Mouse (Mus musculus) gastrocnemius, postnatal 25 days (tissue): Measurements from ENCODE around the gene Crebrf. TPM values are rescaled to one million over a fixed set of nuclear protein-coding genes. Genes with fewer than 3 reads are reported as not detected.

Source experiments
- DNase-seq: peaks from one replicate; pipeline ENCODE4 v3.0.0; 2022
- long read RNA-seq, 2 experiments: library from polyadenylated mRNA; stranded (forward); transcript quantifications; one replicate each; pipeline ENCODE4 v2.0.0; 2021
- total RNA-seq, 2 experiments: library from RNA; stranded (reverse); gene quantifications; 1 replicate in 1 of 2; 2 replicates in 1 of 2; pipeline ENCODE4 v1.2.3; 2021

Crebrf gene
- total RNA-seq: 10 to 100 TPM; 21.7 to 24.0 TPM
- long read RNA-seq, experiment 1, partial matches to known transcripts: 0 of 1 reads
- long read RNA-seq, experiment 1, other reads (novel, unspliced or antisense): 1 of 1 reads
- long read RNA-seq, experiment 2, partial matches to known transcripts: 0 of 3 reads
- long read RNA-seq, experiment 2, other reads (novel, unspliced or antisense): 3 of 3 reads

DNA sequence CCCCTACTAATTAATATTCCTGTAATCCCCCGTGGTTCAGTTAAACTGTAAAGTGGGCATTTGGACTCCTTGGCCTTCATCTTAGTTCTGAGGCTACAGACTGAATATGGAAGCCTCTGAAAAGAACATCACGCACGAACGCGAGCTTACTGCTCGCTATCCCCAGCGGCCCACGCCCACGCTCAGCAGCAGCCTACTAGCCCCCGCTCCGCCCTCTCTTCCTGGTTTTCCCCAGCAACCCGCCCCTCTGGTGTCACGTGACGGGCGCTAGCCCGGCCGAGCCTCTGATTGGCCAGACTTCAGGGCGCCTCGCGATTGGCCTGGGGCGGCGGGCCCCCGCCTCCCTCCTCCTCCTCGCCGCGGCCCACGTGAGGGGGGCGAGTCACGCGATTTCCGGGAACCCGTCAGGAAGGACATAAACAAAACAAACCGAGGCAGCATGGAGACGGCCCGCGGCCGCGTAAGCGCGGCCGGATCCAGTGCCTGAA lies at the start of gene Crebrf:
Gene Crebrf, plus strand, starts transcription at position 380 of the 488 bp plus-strand sequence.
- peak; percentile 99 for DNase-seq

DNA sequence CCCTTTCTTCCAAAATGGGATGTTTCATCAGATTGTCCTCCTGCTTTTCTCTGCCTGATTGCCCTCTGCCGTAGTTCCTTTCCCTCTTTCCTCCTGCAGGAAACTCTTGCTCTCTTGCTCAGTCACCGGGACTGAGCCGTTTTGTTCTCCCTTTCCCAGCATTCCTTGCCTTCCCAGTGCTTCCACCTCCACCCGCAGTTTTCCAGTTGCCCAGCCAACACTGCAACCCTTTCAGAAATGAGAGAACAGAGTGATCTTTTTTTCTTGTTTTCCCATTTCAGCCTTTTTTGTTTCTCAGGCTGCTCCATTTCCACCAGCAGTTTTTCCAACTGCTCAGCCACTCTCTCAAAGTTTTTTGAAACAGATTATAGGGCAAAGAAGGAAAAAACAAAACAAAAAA lies 44.2 kb upstream of the Crebrf start:
- no peak for DNase-seq

DNA sequence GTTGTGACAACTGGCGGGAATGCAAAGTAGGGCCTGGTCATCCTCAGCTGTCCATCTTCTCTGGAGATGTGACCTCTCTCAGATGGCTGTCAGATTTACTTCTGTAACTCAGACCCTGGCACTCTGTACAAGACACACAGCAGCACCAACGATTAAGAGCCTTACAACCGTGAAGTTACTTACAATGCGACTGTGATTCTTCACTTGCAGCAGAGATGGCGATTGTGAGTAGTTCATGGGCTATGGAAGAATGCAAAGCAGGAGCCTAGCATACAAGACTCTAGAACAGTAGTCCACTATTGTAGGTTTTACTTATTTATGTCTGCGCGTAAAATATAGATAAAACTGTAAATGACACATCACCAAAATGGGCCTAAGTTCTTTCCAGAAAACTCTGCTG lies 39.6 kb upstream of the Crebrf start:
- DNase-seq: no peak

DNA sequence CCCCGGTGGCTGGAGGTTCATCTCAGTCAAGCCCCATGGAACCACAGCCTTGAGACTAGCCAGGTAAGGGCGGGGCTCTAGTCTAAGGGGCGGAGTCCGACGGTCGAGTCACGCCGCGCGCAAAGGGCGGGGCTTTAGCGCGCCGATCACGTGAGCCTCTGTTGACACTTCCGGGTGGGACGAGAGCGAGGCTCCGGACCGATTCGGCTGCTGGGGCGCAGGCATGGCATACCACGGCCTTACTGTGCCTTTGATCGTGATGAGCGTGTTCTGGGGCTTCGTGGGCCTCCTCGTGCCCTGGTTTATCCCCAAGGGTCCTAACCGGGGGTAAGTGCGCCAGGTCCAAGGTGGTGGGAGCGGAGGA lies 39.2 kb upstream of the Crebrf start:
- DNase-seq: peak; percentile 85

DNA sequence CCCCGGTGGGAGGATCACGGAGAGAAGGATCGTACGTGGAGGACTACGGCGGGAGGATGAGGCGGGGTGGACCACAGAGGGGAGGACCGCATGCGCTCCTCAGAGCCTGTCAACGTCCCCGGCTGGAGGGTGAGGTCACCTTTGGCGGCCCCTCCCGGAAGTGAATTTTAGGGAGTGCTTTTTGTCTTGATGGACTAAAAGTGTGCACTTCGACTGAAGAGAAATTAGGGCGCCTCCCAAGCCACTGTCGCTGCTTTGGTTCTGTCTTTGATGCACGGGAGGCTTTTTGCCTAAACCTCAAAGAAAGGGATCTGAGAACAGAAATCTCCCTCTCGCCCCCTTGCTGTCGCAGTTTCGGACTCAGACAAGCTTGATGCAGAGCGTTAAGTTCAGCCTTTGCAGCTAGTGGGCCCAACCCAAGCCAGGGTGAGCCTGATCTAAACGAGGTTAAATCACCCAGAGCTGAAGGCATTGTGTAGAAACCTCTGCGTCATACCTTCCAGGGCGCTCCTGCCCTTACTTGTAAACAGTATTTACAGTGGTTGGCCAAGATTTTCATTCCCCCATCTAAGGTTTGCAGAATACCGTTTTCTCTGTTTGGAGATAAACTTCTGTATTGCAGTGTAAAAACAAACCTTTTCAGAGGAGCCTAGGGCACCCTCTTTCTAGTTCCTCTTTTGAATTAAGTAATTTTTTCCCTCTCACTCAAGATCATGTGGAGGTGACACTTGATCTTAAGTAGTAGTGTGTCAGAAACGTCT lies 38.7 kb upstream of the Crebrf start:
- peak; percentile 77 for DNase-seq

DNA sequence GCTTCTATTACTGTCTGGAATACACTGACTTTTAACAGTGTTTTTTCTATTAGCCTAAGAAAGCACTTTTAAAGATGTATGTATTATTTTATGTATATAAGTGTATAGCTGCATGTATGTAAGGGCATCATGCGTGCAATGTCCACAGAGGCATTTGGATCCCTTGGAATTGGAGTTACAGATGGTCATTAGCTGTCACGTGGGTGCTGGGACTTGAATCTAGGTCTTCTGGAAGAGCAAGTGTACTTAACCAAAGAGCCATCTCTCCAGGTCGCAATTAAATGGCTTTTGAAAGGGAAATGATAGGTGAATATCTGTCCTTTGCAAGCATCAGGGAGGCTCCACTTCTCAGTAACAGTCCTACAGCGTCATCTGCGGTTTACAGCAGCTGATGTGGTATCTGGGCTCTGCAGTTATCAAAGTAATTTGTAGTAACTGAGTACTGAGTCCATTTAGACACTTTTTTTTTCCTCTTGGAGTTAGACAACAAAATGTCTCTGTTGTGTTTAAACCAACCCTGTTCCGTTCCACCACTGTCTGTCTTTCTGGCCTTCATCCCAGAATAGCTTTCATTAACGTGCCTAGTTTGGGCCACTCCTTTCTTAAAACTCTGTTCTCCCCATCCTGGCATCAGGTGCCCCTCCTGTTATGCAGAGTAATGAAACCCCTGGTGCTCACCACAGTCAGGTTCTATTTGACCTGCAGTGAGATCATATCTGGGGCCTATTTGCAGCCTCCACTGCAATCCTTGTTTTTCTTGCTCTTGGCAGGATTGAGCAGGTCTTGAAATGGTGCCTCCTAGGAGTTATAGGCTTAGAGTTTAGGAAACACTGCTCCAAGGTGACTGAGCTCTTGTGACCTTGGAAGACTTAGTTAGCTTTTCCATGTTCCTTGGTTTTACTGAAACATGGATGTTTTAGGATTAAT lies 37.5 kb upstream of the Crebrf start:
- no peak for DNase-seq

DNA sequence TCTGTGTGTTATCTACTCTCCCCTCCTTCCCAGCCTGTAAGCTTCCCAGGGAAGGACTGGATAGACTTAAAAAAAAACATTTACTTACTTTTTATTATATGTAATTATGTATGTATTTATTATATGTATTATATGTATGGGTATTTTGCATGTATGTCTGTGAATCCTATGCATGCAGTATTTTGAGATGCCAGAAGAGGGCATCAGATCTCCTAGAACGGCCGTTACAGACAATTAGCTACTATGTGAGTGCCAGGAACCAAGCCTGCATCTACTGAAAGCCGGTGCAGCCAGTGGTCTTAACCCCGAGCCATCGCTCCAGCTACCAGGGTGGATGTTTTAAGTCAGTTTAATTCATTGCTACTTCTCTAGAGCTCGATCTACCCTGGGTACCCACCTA lies 34.2 kb upstream of the Crebrf start:
- DNase-seq: no peak

DNA sequence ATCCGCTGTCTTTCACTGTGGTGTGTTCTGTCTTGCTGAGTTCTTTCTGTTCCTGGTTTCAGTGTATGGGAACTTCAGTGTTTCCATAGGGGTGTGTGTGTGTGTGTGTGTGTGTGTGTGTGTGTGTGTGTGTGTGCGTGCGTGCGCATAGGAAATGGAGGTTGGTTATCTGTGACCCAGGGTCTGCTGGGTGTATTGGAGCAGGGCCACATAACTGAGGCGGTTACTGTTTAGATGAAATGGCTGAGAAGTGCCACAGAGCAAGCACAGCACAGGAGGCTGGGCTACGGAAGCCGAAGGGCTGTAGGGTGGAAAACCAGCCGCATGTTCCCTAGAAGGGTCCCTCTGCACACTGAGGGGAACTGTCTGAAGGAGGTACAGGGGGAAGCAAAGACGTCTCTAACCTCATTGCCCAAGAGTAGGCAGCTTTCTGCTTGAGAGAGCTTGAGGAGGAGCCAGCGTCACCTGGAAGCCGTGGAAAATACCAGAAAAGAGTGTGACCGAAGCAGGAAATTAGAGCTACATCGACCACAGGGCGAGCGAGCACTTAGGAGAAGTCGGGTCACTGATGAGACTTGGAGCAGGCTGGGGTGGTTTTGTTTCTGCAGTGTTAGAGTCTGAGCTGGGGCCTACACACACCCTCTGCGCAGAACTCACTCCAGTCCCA lies 29.0 kb upstream of the Crebrf start:
- no peak for DNase-seq

DNA sequence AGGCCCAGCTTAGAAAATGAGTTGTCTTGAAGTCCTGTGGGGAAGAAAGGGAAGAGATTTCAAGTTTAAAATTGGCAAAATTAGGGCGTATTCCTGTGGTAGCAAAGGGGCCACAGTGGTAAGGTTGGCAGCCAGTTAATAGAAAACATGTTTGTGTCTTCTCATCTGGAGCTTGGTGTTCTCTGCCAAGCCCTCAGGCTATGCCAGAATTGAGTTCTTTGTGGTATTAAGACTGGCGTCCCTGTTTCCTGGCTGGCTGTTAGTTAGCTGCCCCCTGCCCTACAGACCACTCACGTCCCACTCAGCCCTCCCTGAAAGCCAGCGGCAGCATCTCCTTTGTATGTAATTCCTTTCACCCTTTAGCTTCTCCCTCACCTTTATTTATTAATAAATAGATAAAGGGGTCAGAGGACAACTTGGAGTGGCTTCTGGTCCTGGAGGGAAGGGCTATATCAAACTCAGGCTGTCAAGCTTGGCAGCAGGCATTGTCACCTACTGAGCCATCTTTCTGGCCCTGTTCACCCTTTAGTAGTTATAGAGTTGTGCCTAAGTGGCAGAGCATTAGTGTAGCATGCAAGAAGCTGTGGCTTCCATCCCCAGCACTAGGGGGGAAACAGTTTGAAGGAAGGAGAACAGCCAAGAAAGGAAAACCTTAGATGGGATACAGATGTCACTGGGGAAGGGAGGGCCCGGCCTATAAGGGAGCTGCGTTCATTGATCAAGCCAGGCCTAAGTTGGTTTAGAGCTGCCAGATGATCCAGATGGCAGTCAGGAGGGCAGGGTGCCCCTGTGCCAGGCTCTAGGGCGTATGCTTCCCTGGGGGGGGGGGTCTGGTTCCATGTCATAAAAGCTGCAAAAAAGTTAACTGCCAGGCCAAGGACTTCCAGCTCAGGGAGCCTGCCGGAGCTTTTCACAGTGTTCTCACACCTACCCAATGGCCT lies 26.4 kb upstream of the Crebrf start:
- no peak for DNase-seq

DNA sequence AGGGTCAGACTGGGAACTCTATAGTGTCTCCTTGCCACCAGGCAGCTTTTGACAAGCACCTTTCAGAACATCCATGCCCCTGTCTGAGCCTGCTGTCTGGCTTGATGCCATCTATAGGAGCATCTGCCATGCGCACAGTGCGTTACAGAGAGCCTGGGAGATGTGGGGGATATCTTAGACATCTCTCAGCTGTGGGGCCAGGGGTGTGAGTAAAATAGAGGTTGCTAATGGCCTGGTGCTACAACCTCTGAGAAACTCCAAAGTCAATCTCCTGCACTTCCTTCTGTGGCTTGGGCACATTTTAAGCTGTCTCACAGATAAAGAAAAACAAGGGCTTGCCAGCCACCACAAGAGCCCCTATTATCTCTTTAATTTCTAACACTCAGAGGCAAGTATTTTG lies 25.6 kb upstream of the Crebrf start:
- DNase-seq: no peak

DNA sequence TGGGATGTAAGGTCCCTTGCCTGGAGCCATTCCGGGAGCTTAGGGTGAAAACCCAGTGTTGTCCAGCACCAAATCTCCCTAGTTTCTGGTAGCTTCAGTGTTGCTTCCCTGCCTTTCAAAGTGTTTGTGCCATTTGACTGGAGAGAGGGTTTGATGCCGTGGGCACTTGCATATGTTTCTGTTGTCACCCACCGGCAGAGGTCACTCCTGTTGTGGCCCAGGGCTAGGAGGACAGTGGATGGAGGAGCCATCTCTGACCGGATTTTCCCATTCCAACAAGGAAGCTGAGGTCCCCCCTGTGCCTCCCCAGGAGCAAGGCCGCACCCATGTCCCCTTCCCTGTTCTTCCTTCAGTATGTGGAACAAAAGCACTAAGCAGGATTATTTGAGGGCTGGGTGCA lies 25.2 kb upstream of the Crebrf start:
- no peak for DNase-seq

DNA sequence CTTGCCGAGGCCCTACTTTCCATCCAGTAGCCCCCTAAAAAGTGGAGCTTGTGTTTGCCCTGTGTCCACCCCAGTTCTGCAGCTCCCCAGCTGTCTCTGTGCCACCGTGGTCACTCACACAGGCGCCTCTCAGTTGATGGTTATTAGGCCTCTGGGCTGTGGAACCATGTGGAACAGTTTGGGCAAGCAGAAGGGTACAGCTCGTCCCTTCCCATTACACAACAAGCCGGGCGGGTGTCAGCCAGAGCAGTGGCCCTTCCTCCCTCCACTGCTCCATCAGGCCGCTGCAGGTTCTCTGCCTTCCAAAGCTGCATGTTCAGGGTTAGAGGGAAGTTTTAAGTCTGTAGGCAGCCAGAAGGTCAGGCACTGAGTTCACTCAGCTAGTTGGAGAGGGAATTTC lies 24.3 kb upstream of the Crebrf start:
- peak; percentile 59 for DNase-seq

DNA sequence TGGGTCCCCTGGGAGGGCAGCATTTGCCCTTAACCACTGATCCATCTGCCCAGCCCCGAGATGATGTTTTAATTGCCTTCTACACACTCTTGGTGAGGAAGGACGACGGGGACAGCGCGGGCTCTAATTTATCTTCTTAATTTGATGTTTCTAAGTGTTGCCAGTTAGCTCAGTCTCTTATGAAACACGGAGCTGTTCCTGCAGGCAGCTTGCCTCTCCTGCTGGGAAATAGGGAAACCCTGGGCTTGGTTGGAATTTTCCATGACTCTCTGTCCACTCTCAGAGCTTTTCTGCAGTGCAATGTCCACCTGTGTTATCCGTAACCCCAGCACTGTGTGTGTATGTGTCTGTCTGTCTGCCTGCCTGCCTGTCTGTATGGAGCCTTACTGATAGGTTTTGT lies 22.0 kb upstream of the Crebrf start:
- DNase-seq: no peak

DNA sequence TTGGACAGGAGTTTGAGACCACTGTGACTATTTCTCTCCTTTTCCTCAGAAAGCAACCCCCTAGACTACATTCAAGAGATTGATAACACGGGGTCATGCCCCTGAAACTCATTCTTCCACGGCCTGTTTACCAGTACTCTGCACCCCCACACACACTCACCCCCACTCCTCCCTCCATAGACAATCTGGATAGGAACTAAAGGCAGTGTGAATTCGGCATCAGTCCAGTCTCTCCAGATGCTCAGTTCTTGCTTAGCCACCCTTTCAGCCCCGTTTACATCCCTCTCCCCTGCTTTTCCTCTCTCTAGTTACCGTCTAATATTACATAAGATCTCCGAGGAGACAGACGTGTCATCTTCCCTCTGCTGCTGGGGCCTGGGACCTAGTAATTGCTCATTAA lies 21.3 kb upstream of the Crebrf start:
- no peak for DNase-seq

DNA sequence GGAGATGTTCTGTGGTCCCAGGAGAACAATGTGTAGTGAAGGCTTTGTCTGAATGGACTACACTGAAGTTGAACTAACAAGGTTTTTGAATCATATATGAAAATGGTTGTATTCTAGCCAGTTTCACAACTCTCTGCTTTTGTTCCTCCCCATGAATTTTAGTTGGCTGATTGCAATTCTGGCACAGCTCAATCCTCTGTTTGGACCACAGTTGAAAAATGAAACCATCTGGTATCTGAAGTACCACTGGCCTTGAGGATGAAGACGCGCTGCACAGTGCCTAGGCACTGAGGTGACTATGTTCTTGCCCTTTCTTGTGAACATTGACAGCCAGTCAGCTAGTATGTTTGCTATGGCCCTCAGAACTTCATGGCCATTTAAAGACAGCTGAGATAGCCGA lies 20.3 kb upstream of the Crebrf start:
- no peak for DNase-seq

DNA sequence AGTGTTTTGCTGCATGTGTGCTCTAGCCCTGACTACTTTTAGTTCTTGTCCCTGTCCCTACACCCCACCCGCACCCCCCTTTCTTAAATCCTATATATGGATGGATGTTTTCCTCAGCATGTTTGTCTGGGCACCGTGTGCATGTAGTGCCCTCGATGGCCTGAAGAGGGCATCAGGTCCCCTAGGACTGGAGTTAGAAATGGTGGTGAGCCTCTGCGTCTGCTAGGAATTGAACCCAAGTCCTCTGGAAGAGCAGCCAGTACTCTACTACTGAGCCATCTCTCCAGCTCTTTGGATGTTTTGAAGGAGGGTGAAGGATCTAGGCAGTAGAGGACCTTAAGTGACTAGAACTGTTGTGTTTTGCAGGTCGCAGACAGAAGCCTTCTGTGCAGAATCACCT lies 16.6 kb upstream of the Crebrf start:
- no peak for DNase-seq

DNA sequence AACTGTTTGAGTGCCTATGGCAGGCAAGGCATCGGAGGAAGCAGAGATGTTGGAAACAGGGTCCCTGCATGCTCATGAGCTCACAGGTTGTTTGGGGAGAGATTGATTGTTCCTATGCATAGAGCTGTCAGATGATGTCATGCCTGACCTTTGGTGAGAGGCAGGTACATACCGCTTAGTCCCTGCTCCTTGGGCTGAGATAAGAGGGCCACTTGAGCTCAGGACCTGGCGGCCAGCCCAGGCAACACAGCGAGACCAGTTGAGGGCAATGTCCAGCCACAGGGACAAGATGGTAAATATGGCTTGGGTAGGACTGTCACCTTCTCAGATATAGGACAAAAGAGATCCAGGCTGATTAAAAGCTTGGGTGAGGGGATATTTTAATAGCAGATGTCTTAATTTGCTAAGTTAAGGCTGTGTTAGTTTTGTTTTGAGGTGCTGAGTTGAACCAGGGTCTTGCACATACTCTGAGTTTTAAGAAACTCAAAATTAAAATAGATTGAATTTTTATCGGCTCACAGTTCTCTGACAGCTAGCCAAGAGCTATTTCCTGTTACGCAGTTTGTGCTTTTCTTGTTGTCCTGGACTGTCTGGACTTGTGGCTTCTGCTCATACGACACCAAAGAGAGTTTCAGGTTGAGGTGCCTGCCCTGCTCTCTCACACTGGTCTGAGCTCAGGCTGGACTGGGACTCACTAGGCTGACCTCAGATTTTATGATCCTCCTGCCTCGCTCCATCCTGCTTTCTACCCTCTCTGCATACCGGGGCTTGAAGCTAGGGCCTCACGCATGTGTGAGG lies 15.4 kb upstream of the Crebrf start:
- DNase-seq: peak; percentile 21

DNA sequence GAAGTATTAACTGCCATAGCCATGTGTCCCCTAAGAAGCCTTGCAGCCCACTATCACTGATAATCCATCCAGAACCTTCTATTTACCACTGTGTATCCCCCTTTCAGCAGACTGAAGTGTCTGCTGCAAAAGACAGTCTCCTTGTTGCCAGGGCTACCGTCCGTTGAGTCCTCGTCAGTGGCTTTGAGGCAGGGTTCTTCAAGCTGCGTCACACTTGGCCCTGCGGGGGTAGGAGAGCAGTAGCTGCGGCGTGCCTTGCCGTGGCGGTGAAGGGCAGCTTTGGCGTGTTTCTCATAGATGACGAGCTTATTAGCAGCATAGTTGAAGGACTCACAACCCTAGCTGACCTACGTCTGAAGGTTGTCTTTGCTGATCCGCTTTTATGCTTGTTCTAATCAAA lies 13.9 kb upstream of the Crebrf start:
- no peak for DNase-seq

DNA sequence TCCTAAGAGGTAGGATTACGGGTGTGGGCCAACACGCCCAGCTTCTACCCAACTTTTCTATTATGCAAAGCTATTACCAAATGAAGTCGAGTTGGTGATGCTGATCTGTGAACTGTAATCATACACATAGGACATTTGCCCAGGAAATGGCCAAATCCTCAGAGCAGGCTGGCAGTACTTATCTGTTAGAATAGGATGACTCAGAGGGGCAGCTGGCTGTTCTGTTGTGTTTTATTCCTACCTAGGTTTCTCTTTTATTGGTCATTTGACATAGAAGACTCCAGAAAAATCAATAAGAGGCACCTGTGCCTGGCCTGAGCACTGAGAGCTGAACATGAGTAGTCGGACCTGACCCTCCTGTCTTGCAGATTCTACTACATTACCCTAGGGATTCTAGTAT lies 12.8 kb upstream of the Crebrf start:
- no peak for DNase-seq

DNA sequence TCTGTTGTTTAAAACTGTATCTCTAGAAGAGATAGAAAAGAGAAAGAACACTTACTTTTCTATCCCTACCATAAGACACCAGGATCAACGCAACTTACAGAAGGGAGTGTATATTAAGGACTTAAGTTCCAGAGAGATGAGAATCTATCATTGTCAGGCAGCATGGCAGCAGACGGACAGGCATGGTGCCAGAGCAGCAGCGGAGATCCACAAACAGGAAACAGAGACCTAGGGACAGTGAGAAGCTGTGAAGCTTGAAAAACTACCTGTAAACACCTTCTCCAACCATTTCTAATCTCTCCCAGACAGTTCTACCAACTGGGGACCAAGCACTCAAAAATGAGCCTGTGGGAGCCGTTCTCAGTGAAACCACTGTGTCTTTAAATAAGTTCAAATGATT lies 11.8 kb upstream of the Crebrf start:
- DNase-seq: no peak
